Mouse (Mus musculus) neural tube, embryonic 14.5 days (tissue): Measurements from ENCODE around the gene Tcf12. TPM values are rescaled to one million over a fixed set of nuclear protein-coding genes. Genes with fewer than 3 reads are reported as not detected.

Source experiments
- ATAC-seq: fragments of 200-750 bp; cut with Nextera tagmentation; 2 replicates; pipeline ENCODE4 v1.8.0; 2017; ENCODE audit warnings: low read depth, mild to moderate bottlenecking, moderate TSS enrichment, moderate library complexity
- H3K27ac ChIP-seq: fragments of 300-500 bp; sonication (generic); 2 replicates; pipeline ENCODE4 v1.5.1; 2014; ENCODE audit warnings: low read depth, mild to moderate bottlenecking, control low read depth, low read length, moderate library complexity, mixed read lengths
- H3K27me3 ChIP-seq: fragments of 300-500 bp; sonication (generic); 2 replicates; pipeline ENCODE4 v1.6.1; 2014; ENCODE audit warnings: low read length; ENCODE audit not compliant: control insufficient read depth, insufficient read depth
- H3K36me3 ChIP-seq: fragments of 300-500 bp; sonication (generic); 2 replicates; pipeline ENCODE4 v1.6.1; 2014; ENCODE audit warnings: low read length, mixed read lengths; ENCODE audit not compliant: control insufficient read depth, insufficient read depth
- H3K4me1 ChIP-seq: fragments of 300-500 bp; sonication (generic); 2 replicates; pipeline ENCODE4 v1.6.1; 2014; ENCODE audit warnings: low read length; ENCODE audit not compliant: control insufficient read depth, insufficient read depth
- H3K4me2 ChIP-seq: fragments of 300-500 bp; sonication (generic); 2 replicates; pipeline ENCODE4 v1.6.1; 2014; ENCODE audit warnings: mild to moderate bottlenecking, low read depth, low read length, control low read depth
- H3K4me3 ChIP-seq: fragments of 300-500 bp; sonication (generic); 2 replicates; pipeline ENCODE4 v1.5.1; 2014; ENCODE audit warnings: low read depth, low read length, control low read depth, mixed read lengths
- H3K9ac ChIP-seq: fragments of 300-500 bp; sonication (generic); replicated peaks from 2 replicates; pipeline ENCODE4 v1.6.1; 2014; ENCODE audit warnings: low read depth, mild to moderate bottlenecking, control low read depth, low read length, mixed read lengths
- H3K9me3 ChIP-seq: fragments of 300-500 bp; sonication (generic); 2 replicates; pipeline ENCODE4 v1.6.1; 2016; ENCODE audit warnings: low read length; ENCODE audit not compliant: control insufficient read depth
- WGBS: fragments of 180-500 bp; shearing (Covaris S2); extraction: QIAGEN DNeasy Blood & Tissue Kit; methylation state at CpG from one replicate; pipeline ENCODE4 v1.1.7; 2014; 5-methylcytosine and 5-hydroxymethylcytosine counted together
- polyA plus RNA-seq: library from polyadenylated mRNA; unstranded; fragments of >200 nt; fragmentation: Nextera tagmentation; extraction: Ambion mirVana; gene quantifications from 2 replicates; pipeline ENCODE4 v1.2.1, GENCODE M21; 2014

Gene Tcf12
- polyA plus RNA-seq, 1 experiment from 2014 or later: 74.1 TPM

GRCm38 (mm10) chr9:71837366-71837765, 274.3 kb downstream of the Tcf12 start:
- no peak for ATAC-seq
- H3K27ac ChIP-seq: no peak overlapping the region
- H3K4me2 ChIP-seq: no peak overlapping the region
- H3K9ac ChIP-seq: no peak overlapping the region
- 28% methylated on average over 5 of the region's 5 CpGs for WGBS
- no peaks in the 10 kb centered on the region for H3K9me3 ChIP-seq
- no peak overlapping the region for H3K4me3 ChIP-seq
- no peaks in the 10 kb centered on the region for H3K27me3 ChIP-seq
- peaks cover 4% of the 10 kb centered on the region; the same call in 1 of the 2 replicates for H3K36me3 ChIP-seq
- H3K4me1 ChIP-seq: 0 out of 2 replicates have a peak, but pooled peaks cover 2% of the 10 kb centered on the region

- 96% methylated on average over 1 of the region's 1 CpGs for WGBS
- no peaks in the 10 kb centered on the region for H3K9me3 ChIP-seq
- no peak overlapping the region for H3K27ac ChIP-seq
- H3K36me3 ChIP-seq: no peaks in the 10 kb centered on the region
- H3K27me3 ChIP-seq: no peaks in the 10 kb centered on the region
- ATAC-seq: no peak
- H3K4me3 ChIP-seq: no peak overlapping the region
- H3K4me2 ChIP-seq: no peak overlapping the region
- 0 out of 2 replicates have a peak, but pooled peaks cover 2% of the 10 kb centered on the region for H3K4me1 ChIP-seq
- H3K9ac ChIP-seq: no peak overlapping the region
Observed at GRCm38 (mm10) chr9:71836366-71836765, 275.3 kb downstream of the Tcf12 start.

GRCm38 (mm10) chr9:71835203-71835815, 276.4 kb downstream of the Tcf12 start:
- Histone ChIP-seq H3K27ac (no peak overlapping the region), H3K4me2 (no peak overlapping the region), H3K9ac (no peak overlapping the region), H3K4me1 (0 out of 2 replicates have a peak, but pooled peaks cover 2% of the 10 kb centered on the region), H3K27me3 (no peaks in the 10 kb centered on the region), H3K9me3 (no peaks in the 10 kb centered on the region), H3K4me3 (no peak overlapping the region), H3K36me3 (no peaks in the 10 kb centered on the region)
- no peak for ATAC-seq
- 13% methylated on average over 2 of the region's 2 CpGs for WGBS

- H3K9ac ChIP-seq: no peak overlapping the region
- no peaks in the 10 kb centered on the region for H3K27me3 ChIP-seq
- H3K9me3 ChIP-seq: no peaks in the 10 kb centered on the region
- no peak for ATAC-seq
- no peak overlapping the region for H3K4me3 ChIP-seq
- no peak overlapping the region for H3K27ac ChIP-seq
- H3K36me3 ChIP-seq: no peaks in the 10 kb centered on the region
- 26% methylated on average over 4 of the region's 4 CpGs for WGBS
- 0 out of 2 replicates have a peak, but pooled peaks cover 2% of the 10 kb centered on the region for H3K4me1 ChIP-seq
- H3K4me2 ChIP-seq: no peak overlapping the region
Observed at GRCm38 (mm10) chr9:71834707-71835106, 277.0 kb downstream of the Tcf12 start.

GRCm38 (mm10) chr9:71831756-71832699, 279.6 kb downstream of the Tcf12 start:
- Histone ChIP-seq H3K27ac (no peak overlapping the region), H3K4me3 (no peak overlapping the region), H3K9me3 (no peaks in the 10 kb centered on the region), H3K4me1 (0 out of 2 replicates have a peak, but pooled peaks cover 2% of the 10 kb centered on the region), H3K36me3 (no peaks in the 10 kb centered on the region), H3K9ac (no peak overlapping the region), H3K4me2 (no peak overlapping the region), H3K27me3 (no peaks in the 10 kb centered on the region)
- 44% methylated on average over 26 of the region's 26 CpGs for WGBS
- no peak for ATAC-seq

- Histone ChIP-seq H3K4me2 (no peak overlapping the region), H3K27ac (no peak overlapping the region)
- 80% methylated on average over 4 of the region's 4 CpGs for whole genome bisulfite sequencing
Observed at GRCm38 (mm10) chr9:71830994-71831393, 280.7 kb downstream of the Tcf12 start.

GRCm38 (mm10) chr9:71830365-71830764, 281.3 kb downstream of the Tcf12 start:
- Histone ChIP-seq H3K27ac (no peak overlapping the region), H3K9ac (no peak overlapping the region), H3K4me1 (0 out of 2 replicates have a peak, but pooled peaks cover 2% of the 10 kb centered on the region), H3K27me3 (no peaks in the 10 kb centered on the region), H3K36me3 (no peaks in the 10 kb centered on the region), H3K4me2 (no peak overlapping the region), H3K4me3 (no peak overlapping the region), H3K9me3 (no peaks in the 10 kb centered on the region)
- ATAC-seq: no peak
- WGBS: 88% methylated on average over 5 of the region's 5 CpGs

More at GRCm38 (mm10) chr9:71830994-71831393, 280.7 kb downstream of the Tcf12 start:
- Histone ChIP-seq H3K9ac (no peak overlapping the region), H3K4me1 (0 out of 2 replicates have a peak, but pooled peaks cover 2% of the 10 kb centered on the region), H3K27me3 (no peaks in the 10 kb centered on the region), H3K9me3 (no peaks in the 10 kb centered on the region), H3K36me3 (no peaks in the 10 kb centered on the region), H3K4me3 (no peak overlapping the region)
- ATAC-seq: no peak

- Histone ChIP-seq H3K4me3 (no peak overlapping the region), H3K36me3 (no peaks in the 10 kb centered on the region), H3K9me3 (no peaks in the 10 kb centered on the region), H3K9ac (no peak overlapping the region), H3K4me2 (no peak overlapping the region), H3K4me1 (0 out of 2 replicates have a peak, but pooled peaks cover 2% of the 10 kb centered on the region), H3K27me3 (no peaks in the 10 kb centered on the region), H3K27ac (no peak overlapping the region)
- no peak for ATAC-seq
- 89% methylated on average over 3 of the region's 3 CpGs for WGBS
Observed at GRCm38 (mm10) chr9:71829753-71830152, 281.9 kb downstream of the Tcf12 start.

GRCm38 (mm10) chr9:71829137-71829536, 282.5 kb downstream of the Tcf12 start:
- no peak for ATAC-seq
- WGBS: 70% methylated on average over 6 of the region's 6 CpGs
- H3K9me3 ChIP-seq: no peaks in the 10 kb centered on the region
- H3K4me2 ChIP-seq: no peak overlapping the region
- H3K27ac ChIP-seq: no peak overlapping the region
- H3K36me3 ChIP-seq: no peaks in the 10 kb centered on the region
- 0 out of 2 replicates have a peak, but pooled peaks cover 2% of the 10 kb centered on the region for H3K4me1 ChIP-seq
- H3K27me3 ChIP-seq: no peaks in the 10 kb centered on the region
- H3K9ac ChIP-seq: no peak overlapping the region
- H3K4me3 ChIP-seq: no peak overlapping the region
